Mouse (Mus musculus) embryo, embryonic 10 days (tissue): Measurements from ENCODE around the gene Epn3.

Experiments used
- DNase-seq: peaks from one replicate; pipeline ENCODE4 v3.0.0-alpha.2; 2015; ENCODE audit warnings: low spot score

The Epn3 gene

GRCm38 (mm10) chr11:94471740-94472584 is 27.8 kb downstream of the Epn3 start:
- DNase-seq = peak; percentile 58

DNA sequence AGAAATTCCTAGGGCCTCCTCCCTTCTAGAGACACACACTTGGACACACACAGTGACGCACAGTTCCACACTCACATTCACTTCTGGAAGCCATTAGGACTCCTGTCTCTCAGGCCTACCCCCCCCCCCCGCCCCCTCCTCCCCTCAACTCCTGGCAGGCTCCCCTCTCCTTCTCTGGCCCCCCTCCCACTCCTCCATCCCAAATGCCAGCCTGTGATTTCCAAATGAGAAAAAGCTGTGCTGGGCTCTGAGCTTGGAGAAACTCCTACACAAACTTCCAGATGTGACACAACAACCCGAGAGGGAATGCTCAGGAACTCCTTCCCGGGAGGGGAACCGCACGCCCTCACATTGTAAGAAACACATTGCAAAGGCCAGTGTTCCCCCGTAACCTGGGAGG is 29.4 kb downstream of the Epn3 start:
- peak; percentile 55 for DNase-seq

GRCm38 (mm10) chr11:94469136-94470064 is 30.4 kb downstream of the Epn3 start:
- no peak for DNase-seq

GRCm38 (mm10) chr11:94468582-94469064 is 31.2 kb downstream of the Epn3 start:
- DNase-seq = peak; percentile 91

- DNase-seq = no peak
Measured at GRCm38 (mm10) chr11:94466333-94466855, 33.4 kb downstream of the Epn3 start.

DNA sequence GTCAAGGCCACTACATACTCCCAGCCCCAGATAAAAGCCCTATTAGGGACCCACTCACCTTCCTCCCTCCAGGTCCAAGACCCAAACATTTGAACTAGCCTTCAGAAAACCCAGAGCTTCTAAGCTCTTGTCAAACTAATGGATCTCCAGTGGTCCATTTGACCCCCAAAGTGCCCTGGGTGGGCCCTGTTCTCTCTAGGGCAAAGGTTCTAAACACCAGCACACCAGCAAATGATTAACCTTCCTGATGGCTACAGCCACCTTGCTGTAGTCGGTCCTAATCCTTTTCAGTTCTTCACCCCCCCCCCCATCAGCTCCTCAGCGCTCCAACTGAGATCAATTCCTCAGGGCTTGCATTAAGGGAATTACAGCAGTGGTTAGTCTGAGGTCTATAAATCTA is 35.6 kb downstream of the Epn3 start:
- no peak for DNase-seq

DNA sequence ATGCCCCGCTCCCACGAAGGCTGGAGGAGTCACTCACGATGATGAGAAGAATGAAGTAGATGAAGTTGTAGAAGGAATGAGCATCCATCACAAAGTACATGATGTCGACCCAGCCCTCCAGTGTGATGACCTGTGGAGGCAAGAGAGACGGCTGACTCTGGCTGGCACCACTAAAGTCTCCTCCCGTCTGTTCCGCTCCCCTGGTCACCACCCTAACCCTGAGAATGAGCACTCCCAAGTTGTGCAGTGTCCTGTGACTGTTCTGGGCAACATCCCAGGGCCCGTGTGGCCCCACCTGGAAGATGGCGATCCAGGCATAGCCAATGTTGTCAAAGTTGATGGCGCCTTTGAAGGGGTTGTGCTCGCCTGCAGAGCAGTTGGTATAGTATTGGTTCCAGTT is 37.9 kb downstream of the Epn3 start:
- DNase-seq = no peak

DNA sequence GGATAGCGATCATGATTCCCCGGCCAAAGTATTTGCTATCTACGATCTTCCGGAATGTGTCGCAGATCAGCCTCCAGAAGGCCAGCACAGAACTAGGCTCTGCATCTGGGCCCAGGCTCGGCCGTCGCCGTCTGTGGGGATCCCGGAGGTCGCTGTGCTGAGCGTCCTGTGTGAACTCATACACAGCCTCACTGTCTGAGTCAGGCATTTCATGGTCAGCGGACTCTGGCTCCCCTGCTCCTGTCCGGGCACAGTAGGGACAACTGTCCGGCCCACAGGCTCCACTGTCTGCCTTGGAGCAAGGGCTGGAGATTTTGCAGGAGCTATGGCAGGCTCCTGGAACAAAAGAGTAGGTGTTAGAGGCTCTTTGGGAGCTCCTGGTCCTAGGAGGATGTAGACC is 42.8 kb downstream of the Epn3 start:
- DNase-seq = no peak

DNA sequence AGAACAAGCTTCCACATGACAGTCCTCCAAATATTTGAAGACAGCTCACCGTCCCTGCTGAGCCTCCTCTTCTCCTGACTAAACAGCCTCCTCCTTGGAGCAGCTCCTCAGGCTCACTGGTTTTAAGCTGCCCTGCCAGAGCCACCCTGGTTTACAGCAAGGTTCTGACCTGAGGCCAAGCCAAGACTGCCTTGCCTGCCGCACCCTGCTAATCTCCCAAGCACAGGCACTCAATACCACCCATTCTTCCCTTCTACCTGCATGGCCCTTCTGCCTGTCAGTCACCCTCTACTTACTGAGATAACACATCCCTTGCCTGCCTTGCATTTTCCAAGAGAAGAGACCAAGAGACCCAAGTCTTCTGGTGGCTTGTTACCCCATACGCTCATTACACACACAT is 43.4 kb downstream of the Epn3 start:
- no peak for DNase-seq

DNA sequence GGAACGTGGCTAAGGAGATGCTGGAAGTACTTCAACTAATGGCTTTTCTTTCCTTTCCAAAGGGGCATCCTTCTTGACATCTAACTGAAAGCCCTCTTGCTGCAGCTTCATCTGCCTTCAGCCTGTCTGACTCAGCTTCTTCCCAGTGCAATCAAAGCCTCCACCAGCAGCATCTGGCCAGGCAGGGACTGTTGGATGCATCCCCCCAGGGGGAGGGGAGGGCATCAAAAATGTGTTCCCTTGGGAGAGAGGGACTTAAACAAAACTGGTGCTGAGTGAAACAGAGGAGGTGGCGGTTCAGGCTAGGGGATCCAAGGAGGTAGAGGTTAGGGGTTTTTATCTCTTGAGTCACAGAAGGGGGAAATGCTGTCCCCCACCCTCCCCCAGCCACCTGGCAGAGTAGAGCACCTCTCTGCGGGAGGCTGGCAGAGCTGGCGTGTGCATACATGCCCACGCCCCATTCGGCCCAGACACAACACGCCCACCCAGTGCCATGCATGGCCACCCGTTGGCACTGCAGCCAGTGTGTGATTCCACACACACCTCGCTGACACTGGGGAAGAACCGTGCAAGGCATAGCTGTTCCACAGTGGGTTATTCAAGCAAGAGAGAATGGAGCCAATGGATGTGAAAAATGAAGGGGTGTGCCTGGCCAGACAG is 44.5 kb downstream of the Epn3 start:
- DNase-seq = no peak

GRCm38 (mm10) chr11:94454756-94455155 is 45.0 kb downstream of the Epn3 start:
- no peak for DNase-seq

GRCm38 (mm10) chr11:94451091-94451773 is 48.5 kb downstream of the Epn3 start:
- DNase-seq = no peak

- DNase-seq = no peak
Measured at GRCm38 (mm10) chr11:94449886-94450285, 49.9 kb downstream of the Epn3 start.

GRCm38 (mm10) chr11:94449239-94449638 is 50.5 kb downstream of the Epn3 start:
- no peak for DNase-seq

- DNase-seq = peak; percentile 63
Measured at GRCm38 (mm10) chr11:94447017-94447416, 52.8 kb downstream of the Epn3 start.

DNA sequence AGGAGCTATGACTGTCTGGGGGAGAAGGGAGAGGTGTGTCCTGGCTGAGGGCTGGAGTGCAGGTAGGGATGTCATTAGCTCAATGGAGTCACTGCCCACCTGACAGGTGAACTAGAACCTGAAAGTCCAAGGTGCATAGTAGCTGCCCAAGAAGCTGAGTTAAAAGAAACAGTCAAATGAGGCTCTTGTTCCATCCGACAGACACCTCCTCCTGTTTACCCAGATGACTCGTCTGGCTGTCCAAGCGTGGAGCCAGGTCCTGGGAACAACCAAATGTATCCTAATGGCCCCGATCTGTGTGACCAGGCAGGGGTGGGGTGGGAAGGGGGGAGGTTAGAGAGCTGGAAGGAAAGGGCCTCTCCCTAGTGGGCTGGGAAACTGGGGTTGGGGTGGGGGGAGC is 54.5 kb downstream of the Epn3 start:
- DNase-seq = no peak

GRCm38 (mm10) chr11:94444829-94445228 is 54.9 kb downstream of the Epn3 start:
- DNase-seq = no peak

- no peak for DNase-seq
Measured at GRCm38 (mm10) chr11:94441752-94442151, 58.0 kb downstream of the Epn3 start.

- DNase-seq = peak; percentile 54
Measured at GRCm38 (mm10) chr11:94441122-94441521, 58.7 kb downstream of the Epn3 start.

DNA sequence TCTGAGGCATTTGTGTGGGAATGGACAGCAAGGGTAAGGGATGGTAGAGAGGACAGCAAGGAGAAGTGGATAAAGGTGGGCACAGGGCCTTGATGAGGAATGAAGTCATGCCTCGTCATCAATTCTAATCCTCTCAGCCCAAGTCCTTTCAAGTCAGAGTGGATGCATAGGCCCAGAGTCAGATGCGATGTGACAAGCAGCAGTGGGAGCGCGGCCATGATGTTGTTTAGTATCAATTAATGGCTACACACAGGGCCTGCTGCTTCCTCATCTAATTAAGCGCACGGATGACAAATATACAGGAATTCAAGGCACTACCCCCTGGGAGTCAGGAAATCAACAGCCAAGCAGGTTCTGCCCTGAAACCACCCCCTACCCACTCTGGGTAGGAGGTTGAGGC is 59.4 kb downstream of the Epn3 start:
- no peak for DNase-seq
